Mouse (Mus musculus): ENCODE measurements around the gene Snf8. TPM values are rescaled to one million over a fixed set of nuclear protein-coding genes. Genes with fewer than 3 reads are reported as not detected.

Snf8 gene
- polyA plus RNA-seq, 1 experiment from 2014 or later, result 46.6 TPM

DNA sequence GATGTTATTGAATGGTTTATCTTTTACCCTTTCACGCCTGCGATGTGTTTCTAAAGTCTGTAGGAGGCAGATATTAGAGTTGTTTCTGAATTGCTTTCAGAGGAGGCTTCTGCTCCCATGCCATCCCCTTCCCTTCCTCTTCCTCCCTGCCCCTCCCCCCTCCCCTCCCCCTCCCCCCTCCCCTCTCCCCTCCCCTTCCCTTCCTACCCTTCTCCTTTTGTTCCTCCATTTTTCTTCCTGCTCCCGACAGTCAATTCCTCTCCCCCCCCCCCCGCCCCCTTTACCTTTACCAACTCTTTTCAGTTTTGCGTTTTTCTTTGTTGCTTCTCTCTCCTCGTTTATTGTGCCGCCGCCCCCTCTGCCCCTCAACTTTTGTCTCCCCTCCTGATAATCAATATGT is 22.7 kb upstream of the Snf8 start:
- peaks cover 7% of the 10 kb centered on the region for H3K4me1 ChIP-seq (ENCODE audit: control insufficient read depth, insufficient read depth, low read length)
- no peaks in the 10 kb centered on the region for H3K9me3 ChIP-seq (ENCODE audit: control insufficient read depth, low read length)
- no peaks in the 10 kb centered on the region for H3K36me3 ChIP-seq (ENCODE audit: control insufficient read depth, insufficient read depth, low read length)
- H3K27ac ChIP-seq (ENCODE audit: low read depth, low read length), result no peak overlapping the region
- ATAC-seq (ENCODE audit: insufficient read depth, low FRiP score, low TSS enrichment), result no peak
- peak overlapping the region; percentile 11; the same call in 1 of the 2 replicates for H3K4me2 ChIP-seq (ENCODE audit: low read depth)
- H3K4me3 ChIP-seq (ENCODE audit: low read depth, low read length), result no peak overlapping the region
- no peak overlapping the region for H3K9ac ChIP-seq (ENCODE audit: low read length)
- 13% methylated on average over 5 of the region's 8 CpGs for WGBS
- DNase-seq (ENCODE audit: low spot score), result no peak
- no peaks in the 10 kb centered on the region for H3K27me3 ChIP-seq (ENCODE audit: control insufficient read depth, insufficient read depth, low read length)

DNA sequence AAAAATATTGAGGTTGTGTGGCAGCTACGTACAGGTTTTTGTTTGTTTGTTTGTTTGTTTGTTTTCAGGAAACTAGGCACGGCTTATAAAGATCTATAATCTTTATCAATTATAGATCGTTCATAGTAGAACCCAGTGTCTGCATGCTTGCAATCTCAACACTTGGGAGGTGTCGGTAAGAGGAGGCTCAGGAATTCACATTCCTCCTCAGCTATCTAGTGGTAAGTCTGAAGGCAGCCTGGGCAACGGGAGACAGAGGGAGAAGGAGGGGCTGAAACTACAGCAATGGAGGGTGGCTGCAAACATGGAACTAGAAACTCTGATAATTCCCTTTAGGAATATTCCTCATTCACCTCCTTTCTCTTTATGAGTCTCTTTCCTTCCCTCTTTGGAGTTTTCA is 19.3 kb upstream of the Snf8 start:
- no peaks in the 10 kb centered on the region; the same call in 1 of the 2 replicates for H3K4me1 ChIP-seq (ENCODE audit: control insufficient read depth, insufficient read depth, low read length)
- H3K27me3 ChIP-seq (ENCODE audit: control insufficient read depth, insufficient read depth, low read length), result no peaks in the 10 kb centered on the region
- H3K27ac ChIP-seq (ENCODE audit: low read depth, low read length), result no peak overlapping the region
- H3K4me3 ChIP-seq (ENCODE audit: low read depth, low read length), result no peak overlapping the region
- H3K9me3 ChIP-seq (ENCODE audit: control insufficient read depth, low read length), result no peaks in the 10 kb centered on the region
- no peak overlapping the region for H3K4me2 ChIP-seq (ENCODE audit: low read depth)
- no peaks in the 10 kb centered on the region for H3K36me3 ChIP-seq (ENCODE audit: control insufficient read depth, insufficient read depth, low read length)
- 52% methylated on average over 5 of the region's 5 CpGs for WGBS
- no peak overlapping the region for H3K9ac ChIP-seq (ENCODE audit: low read length)
- no peak for ATAC-seq (ENCODE audit: insufficient read depth, low FRiP score, low TSS enrichment)
- no peak for DNase-seq (ENCODE audit: low spot score)

DNA sequence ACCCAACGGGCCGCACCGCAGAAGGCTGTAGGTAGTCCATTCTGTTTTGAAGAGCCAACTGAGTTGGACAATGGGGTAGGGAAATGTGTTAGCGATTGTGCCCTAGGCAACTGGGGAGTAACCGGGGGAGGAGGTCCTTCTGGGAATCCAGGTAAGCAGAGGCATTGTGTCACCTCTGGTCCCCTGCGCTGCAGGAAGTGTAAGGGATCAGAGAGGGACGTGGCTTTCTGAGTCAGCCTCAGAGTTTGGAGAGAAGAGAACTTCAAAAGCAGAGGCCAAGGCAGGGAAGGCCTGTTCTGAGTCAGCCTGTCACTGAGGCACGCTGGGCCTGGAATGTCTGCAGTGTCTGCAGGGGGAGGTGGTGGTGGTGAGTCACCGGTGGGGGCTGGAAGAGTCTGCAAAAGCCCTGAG is 16.7 kb upstream of the Snf8 start:
- Histone ChIP-seq H3K4me3 (ENCODE audit: low read depth, low read length) (no peak overlapping the region), H3K4me2 (ENCODE audit: low read depth) (no peak overlapping the region), H3K9me3 (ENCODE audit: control insufficient read depth, low read length) (no peaks in the 10 kb centered on the region), H3K9ac (ENCODE audit: low read length) (no peak overlapping the region), H3K27ac (ENCODE audit: low read depth, low read length) (no peak overlapping the region), H3K27me3 (ENCODE audit: control insufficient read depth, insufficient read depth, low read length) (no peaks in the 10 kb centered on the region), H3K4me1 (ENCODE audit: control insufficient read depth, insufficient read depth, low read length) (no peaks in the 10 kb centered on the region), H3K36me3 (ENCODE audit: control insufficient read depth, insufficient read depth, low read length) (no peaks in the 10 kb centered on the region)
- WGBS, result 25% methylated on average over 9 of the region's 9 CpGs
- no peak for ATAC-seq (ENCODE audit: insufficient read depth, low FRiP score, low TSS enrichment)
- DNase-seq (ENCODE audit: low spot score), result no peak

DNA sequence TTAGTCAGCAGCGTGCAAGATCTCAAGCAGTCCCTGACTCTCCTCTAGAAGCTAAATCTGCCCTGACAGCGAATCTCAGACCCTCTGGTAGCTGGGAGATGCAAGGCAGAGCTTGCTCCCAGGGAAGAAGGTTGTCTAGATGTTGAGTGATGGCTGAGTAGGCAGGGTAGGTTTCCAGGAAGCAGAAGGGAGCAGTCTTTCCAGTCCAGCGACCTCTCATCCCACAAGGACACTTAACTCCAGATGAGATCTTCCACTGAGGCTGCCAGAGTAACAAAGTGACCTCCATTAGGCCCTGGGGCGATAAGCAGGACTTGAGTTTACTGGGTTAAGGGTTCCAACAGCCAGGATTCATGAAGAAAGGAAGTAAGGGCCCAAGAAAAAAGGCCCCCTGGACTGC is 14.1 kb upstream of the Snf8 start:
- Histone ChIP-seq H3K4me2 (ENCODE audit: low read depth) (no peak overlapping the region), H3K27me3 (ENCODE audit: control insufficient read depth, insufficient read depth, low read length) (no peaks in the 10 kb centered on the region), H3K36me3 (ENCODE audit: control insufficient read depth, insufficient read depth, low read length) (no peaks in the 10 kb centered on the region), H3K9me3 (ENCODE audit: control insufficient read depth, low read length) (no peaks in the 10 kb centered on the region), H3K27ac (ENCODE audit: low read depth, low read length) (no peak overlapping the region), H3K4me1 (ENCODE audit: control insufficient read depth, insufficient read depth, low read length) (no peaks in the 10 kb centered on the region), H3K9ac (ENCODE audit: low read length) (no peak overlapping the region), H3K4me3 (ENCODE audit: low read depth, low read length) (no peak overlapping the region)
- ATAC-seq (ENCODE audit: insufficient read depth, low FRiP score, low TSS enrichment) (no peak), DNase-seq (ENCODE audit: low spot score) (no peak)
- 77% methylated on average over 4 of the region's 4 CpGs for WGBS

DNA sequence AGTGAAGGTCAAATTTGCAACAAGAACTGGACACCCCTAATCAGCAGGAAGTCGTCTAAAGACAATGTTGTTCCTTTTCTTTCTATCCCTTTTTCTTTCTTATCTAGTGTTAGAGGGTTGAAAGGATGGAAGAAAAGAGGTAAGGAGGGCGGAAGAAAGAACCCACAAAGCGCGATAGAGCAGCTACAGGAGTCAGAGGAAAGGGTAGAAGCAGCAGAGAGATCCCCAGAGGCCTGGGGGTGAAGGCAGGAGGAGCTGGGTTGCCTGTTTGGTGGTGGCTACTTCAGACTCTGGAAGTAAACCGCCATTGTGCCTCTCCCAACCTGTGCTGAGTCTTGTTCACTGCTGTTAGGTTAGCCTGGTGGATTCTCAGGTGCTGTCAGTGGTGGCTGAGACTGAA is 6.6 kb upstream of the Snf8 start:
- no peak for ATAC-seq (ENCODE audit: insufficient read depth, low FRiP score, low TSS enrichment)
- no peak for DNase-seq (ENCODE audit: low spot score)
- H3K4me3 ChIP-seq (ENCODE audit: low read depth, low read length), result no peak overlapping the region
- H3K9me3 ChIP-seq (ENCODE audit: control insufficient read depth, low read length), result no peaks in the 10 kb centered on the region
- no peaks in the 10 kb centered on the region for H3K27me3 ChIP-seq (ENCODE audit: control insufficient read depth, insufficient read depth, low read length)
- H3K9ac ChIP-seq (ENCODE audit: low read length), result no peak overlapping the region
- H3K27ac ChIP-seq (ENCODE audit: low read depth, low read length), result no peak overlapping the region
- no peak overlapping the region for H3K4me2 ChIP-seq (ENCODE audit: low read depth)
- H3K36me3 ChIP-seq (ENCODE audit: control insufficient read depth, insufficient read depth, low read length), result no peaks in the 10 kb centered on the region
- 66% methylated on average over 5 of the region's 5 CpGs for WGBS
- H3K4me1 ChIP-seq (ENCODE audit: control insufficient read depth, insufficient read depth, low read length), result no peaks in the 10 kb centered on the region

DNA sequence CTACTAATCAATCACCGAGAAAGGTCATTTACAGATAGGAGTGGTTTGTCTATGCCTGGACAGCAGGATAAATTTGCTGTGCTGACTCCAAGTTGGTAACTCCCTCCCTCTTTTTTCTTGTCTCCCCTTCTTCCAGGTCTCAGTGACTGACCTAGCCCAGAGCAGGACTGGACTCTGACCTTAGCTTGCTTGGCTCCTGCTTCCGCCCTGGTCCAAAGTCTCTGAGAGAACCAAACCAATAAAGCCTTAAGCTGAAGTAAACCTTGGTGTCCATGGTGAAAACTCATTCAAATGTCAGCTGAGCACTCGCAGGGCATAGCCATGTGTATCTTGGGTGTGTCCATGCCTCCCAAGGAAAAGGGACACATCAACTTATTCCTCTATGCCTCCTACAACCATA is 4.1 kb upstream of the Snf8 start:
- WGBS, result 85% methylated on average over 3 of the region's 3 CpGs
- no peak for DNase-seq (ENCODE audit: low spot score)
- peaks cover 8% of the 10 kb centered on the region for H3K4me1 ChIP-seq (ENCODE audit: control insufficient read depth, insufficient read depth, low read length)

DNA sequence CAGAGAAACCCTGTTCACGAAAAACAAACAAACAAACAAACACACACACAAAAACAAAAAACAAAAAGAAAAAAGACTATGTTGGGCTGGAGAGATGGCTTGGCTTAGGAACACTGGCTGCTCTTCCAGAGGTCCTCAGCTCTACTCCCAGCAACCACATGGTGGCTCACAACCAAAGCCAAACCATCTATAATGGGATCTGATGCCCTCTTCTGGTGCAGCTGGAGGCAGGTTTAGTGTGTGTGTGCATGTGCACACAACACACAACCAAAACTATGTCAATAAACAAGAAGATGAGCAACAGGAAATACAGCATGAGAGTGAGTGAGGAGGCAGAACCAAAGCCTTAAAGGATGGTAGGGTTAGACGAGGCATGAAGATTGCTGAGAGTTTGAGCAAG is 3.0 kb upstream of the Snf8 start:
- no peak for DNase-seq (ENCODE audit: low spot score)
- Histone ChIP-seq H3K4me1 (ENCODE audit: control insufficient read depth, insufficient read depth, low read length) (peaks cover 8% of the 10 kb centered on the region), H3K9me3 (ENCODE audit: control insufficient read depth, low read length) (no peaks in the 10 kb centered on the region), H3K4me3 (ENCODE audit: low read depth, low read length) (no peak overlapping the region), H3K27ac (ENCODE audit: low read depth, low read length) (no peak overlapping the region), H3K9ac (ENCODE audit: low read length) (no peak overlapping the region), H3K27me3 (ENCODE audit: control insufficient read depth, insufficient read depth, low read length) (no peaks in the 10 kb centered on the region), H3K36me3 (ENCODE audit: control insufficient read depth, insufficient read depth, low read length) (no peaks in the 10 kb centered on the region), H3K4me2 (ENCODE audit: low read depth) (no peak overlapping the region)
- ATAC-seq (ENCODE audit: insufficient read depth, low FRiP score, low TSS enrichment), result no peak
- whole genome bisulfite sequencing, result 72% methylated on average over 2 of the region's 2 CpGs

More for the DNA sequence above, 4.1 kb upstream of the Snf8 start:
- Histone ChIP-seq H3K4me2 (ENCODE audit: low read depth) (no peak overlapping the region), H3K27ac (ENCODE audit: low read depth, low read length) (no peak overlapping the region), H3K27me3 (ENCODE audit: control insufficient read depth, insufficient read depth, low read length) (no peaks in the 10 kb centered on the region), H3K9ac (ENCODE audit: low read length) (no peak overlapping the region), H3K36me3 (ENCODE audit: control insufficient read depth, insufficient read depth, low read length) (no peaks in the 10 kb centered on the region), H3K9me3 (ENCODE audit: control insufficient read depth, low read length) (no peaks in the 10 kb centered on the region), H3K4me3 (ENCODE audit: low read depth, low read length) (no peak overlapping the region)
- ATAC-seq (ENCODE audit: insufficient read depth, low FRiP score, low TSS enrichment), result no peak

DNA sequence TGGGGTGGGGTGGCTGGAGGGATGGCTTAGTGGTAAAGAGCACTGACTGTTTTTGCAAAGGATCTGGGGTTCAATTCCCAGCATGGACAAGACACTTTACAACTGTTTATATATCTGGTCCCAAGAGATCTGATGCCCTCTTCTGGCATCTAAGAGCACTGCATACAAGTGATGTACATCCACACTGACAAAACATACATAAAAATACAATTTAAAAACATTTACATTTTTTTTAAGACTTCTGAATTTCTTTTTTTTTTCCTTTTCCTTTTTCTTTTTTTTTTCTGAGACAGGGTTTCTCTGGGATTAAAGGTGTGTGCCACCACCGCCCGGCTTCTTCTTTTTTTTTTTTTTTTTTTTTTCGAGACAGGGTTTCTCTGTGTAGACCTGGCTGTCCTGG is 1.4 kb upstream of the Snf8 start:
- Histone ChIP-seq H3K27ac (ENCODE audit: low read depth, low read length) (no peak overlapping the region), H3K4me1 (ENCODE audit: control insufficient read depth, insufficient read depth, low read length) (peaks cover 8% of the 10 kb centered on the region), H3K4me3 (ENCODE audit: low read depth, low read length) (no peak overlapping the region), H3K36me3 (ENCODE audit: control insufficient read depth, insufficient read depth, low read length) (peaks cover 3% of the 10 kb centered on the region; the same call in 1 of the 2 replicates), H3K27me3 (ENCODE audit: control insufficient read depth, insufficient read depth, low read length) (no peaks in the 10 kb centered on the region), H3K9ac (ENCODE audit: low read length) (no peak overlapping the region), H3K9me3 (ENCODE audit: control insufficient read depth, low read length) (no peaks in the 10 kb centered on the region), H3K4me2 (ENCODE audit: low read depth) (no peak overlapping the region)
- 84% methylated on average over 3 of the region's 3 CpGs for WGBS
- ATAC-seq (ENCODE audit: insufficient read depth, low FRiP score, low TSS enrichment), result no peak
- no peak for DNase-seq (ENCODE audit: low spot score)

DNA sequence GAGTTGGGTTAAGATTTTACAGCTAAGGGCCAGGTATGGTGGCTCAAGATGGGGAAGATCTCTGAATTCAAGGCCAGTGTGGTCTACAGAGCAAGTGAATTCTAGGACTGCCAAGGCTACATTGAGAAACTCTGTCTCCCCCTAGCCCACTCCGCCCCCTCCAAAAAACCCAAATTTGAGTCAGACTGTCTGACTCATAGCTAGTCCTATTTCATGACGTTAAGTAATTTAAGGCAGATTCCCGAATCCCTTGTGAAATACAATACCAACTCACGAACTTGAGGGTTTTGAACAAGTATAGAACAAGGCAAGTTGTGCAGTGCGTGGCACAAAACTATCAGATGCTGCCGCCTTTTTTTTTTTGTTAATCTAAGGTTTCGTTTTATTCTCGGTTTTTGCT is 569 bp upstream of the Snf8 start:
- DNase-seq (ENCODE audit: low spot score), result no peak

More for the DNA sequence above, 569 bp upstream of the Snf8 start:
- no peak overlapping the region for H3K27ac ChIP-seq (ENCODE audit: low read depth, low read length)
- peaks cover 3% of the 10 kb centered on the region; the same call in 1 of the 2 replicates for H3K36me3 ChIP-seq (ENCODE audit: control insufficient read depth, insufficient read depth, low read length)
- peaks cover 8% of the 10 kb centered on the region for H3K4me1 ChIP-seq (ENCODE audit: control insufficient read depth, insufficient read depth, low read length)
- peak overlapping the region; percentile 93 for H3K4me2 ChIP-seq (ENCODE audit: low read depth)
- H3K9ac ChIP-seq (ENCODE audit: low read length), result peak overlapping the region; percentile 81
- ATAC-seq (ENCODE audit: insufficient read depth, low FRiP score, low TSS enrichment), result no peak
- WGBS, result 52% methylated on average over 8 of the region's 8 CpGs
- no peaks in the 10 kb centered on the region for H3K27me3 ChIP-seq (ENCODE audit: control insufficient read depth, insufficient read depth, low read length)
- H3K4me3 ChIP-seq (ENCODE audit: low read depth, low read length), result peak overlapping the region; percentile 91
- H3K9me3 ChIP-seq (ENCODE audit: control insufficient read depth, low read length), result no peaks in the 10 kb centered on the region

Measured in neural tube, embryonic 11.5 days (tissue).